Mouse (Mus musculus): ENCODE data around the gene Map3k7cl.

Map3k7cl gene

DNA sequence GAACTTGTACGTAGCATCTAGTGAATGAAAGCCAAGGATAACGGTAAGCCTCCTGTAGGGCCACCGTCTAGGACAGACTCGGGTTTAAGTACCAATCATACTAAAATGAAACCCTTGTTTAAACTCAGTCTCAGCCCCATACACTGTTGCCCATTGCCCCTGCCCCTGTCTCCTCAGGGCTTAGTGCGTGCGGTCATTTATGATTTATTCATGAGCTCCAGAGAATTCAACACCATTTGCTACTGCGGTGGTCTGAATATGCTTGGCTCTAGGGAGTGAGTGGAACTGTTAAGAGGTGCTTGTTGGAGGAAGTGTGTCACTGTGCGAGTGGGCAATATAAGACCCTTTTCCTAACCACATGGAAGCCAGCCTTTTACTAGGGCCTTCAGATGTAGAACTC lies 34.7 kb downstream of the Map3k7cl start:
- no peak for DNase-seq (ENCODE audit: low spot score)

- DNase-seq (ENCODE audit: low spot score), result no peak
These were observed 41.0 kb downstream of the Map3k7cl start for GRCm38 (mm10) chr16:87594145-87594544.

DNA sequence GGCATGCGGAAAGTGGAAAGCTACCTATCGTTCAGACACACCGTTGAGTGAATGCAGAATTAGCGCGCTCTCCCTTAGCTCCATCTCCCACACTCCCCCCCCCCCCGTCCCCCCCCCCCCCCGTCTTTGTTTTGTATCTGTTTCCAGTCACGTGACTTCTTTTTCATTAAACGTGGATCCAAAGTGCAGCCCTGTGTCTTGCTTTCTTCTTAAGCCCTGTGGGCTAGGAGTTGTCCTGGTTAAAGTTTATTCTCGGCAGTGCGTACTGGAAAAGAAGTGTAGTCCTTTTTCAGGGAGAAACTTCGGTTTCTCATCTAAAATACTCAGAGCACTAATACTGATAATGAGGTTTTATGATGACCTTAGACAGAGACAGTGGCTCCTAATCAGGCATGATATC lies 42.0 kb downstream of the Map3k7cl start:
- DNase-seq (ENCODE audit: low spot score), result no peak

DNA sequence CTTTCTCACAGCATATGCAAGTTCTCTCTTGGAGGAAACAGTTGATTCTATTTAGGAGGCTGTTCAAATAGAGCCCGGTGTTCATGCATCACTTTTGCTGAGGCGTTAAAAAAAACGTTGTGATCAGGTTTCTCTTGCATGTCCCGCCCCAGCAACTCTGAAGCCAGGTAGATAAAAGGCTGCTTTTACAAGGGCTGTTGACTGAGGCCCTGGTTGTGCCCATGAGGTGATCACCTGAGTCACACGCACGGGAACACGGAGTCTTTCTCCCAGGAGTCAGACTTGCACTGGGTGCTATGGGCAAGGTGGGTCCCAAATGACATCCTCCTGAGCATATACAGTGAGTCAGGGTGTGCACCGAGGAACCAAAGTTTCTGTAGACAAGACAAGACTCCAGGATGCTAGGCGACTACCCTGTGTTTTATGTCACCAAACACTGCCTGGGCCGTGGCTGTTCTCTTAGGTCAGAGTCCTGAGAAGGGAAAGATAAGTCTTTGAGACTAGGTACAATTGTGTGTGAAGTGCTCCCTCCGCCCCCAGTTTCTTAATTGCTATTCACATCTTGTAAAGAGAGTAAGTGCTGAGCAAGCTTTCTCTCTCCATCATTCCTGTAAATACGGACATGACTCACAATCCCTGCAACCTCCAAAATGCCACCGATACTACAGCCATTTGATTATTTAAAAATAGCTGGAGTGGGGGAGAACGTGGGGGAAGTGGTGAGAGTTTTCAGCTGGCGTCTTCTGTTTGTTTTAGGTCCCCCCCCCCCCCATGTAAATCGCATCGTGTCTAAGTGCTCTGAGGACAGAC lies 49.8 kb downstream of the Map3k7cl start:
- no peak for DNase-seq (ENCODE audit: low spot score)

DNA sequence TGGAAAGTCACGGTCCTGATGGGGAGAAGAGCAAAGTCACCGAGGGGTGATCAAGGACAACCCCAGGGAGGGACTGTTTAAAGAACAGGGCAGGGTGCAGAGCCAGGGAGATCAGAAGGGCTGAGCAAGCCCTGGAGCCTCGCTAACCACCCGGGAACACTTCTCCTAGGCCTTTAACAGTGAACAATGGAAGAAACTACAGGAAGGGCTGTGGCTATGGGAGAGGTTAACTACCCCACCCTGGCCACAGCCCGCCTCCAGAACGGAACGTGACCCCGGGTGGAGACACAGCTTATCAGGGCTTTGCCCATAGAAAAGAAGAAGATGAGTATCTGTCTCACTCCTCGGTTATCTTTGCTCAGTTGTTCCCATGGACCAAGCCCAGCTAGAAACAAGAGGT lies 50.9 kb downstream of the Map3k7cl start:
- DNase-seq (ENCODE audit: low spot score), result no peak

DNA sequence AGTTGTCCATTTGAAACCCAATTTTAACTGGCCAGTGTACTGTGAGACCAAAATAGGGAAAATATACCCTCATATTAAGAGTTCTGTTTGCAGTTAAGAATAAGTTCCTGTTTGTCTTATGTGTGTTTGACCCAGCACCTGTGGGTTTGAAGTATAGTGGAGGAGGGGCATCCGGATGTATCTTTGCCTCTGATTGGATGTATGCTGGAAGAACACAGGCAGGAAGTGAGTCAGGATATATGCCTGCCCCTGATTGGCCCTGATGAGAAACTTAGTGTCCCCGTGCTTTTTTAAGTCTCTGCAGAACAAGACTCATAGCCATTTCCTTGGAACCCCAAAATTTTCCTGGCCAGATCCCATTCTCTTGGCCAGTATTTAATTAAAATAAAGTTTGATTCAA lies 51.8 kb downstream of the Map3k7cl start:
- no peak for DNase-seq (ENCODE audit: low spot score)

GRCm38 (mm10) chr16:87607383-87607782 lies 54.3 kb downstream of the Map3k7cl start:
- no peak for DNase-seq (ENCODE audit: low spot score)

DNA sequence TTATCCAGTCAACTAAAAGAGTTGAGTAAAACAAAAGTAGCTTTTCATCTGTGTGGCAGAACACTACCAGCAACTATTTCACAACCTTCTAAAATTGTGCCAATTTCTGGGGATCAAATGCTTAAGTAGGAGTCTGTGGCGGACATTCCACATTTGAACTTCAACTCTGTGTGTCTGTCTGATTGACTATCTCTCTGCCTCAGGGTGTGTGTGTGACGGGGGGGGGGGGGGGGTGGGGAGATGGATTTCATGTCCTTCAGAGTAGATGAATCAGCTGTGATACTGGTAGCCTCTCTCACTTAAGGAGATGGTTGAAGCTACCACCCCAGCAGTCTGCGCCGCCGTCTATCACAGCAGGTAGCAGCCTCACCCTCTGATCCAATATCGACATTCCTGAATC lies 54.8 kb downstream of the Map3k7cl start:
- DNase-seq (ENCODE audit: low spot score), result no peak

GRCm38 (mm10) chr16:87610142-87610541 lies 57.0 kb downstream of the Map3k7cl start:
- no peak for DNase-seq (ENCODE audit: low spot score)

- no peak for DNase-seq (ENCODE audit: low spot score)
These were observed 57.6 kb downstream of the Map3k7cl start for GRCm38 (mm10) chr16:87610556-87611295.

- DNase-seq (ENCODE audit: low spot score), result peak; percentile 24
These were observed 58.3 kb downstream of the Map3k7cl start for GRCm38 (mm10) chr16:87611420-87611819.

GRCm38 (mm10) chr16:87612218-87612838 lies 59.2 kb downstream of the Map3k7cl start:
- DNase-seq (ENCODE audit: low spot score), result no peak

- DNase-seq (ENCODE audit: low spot score), result no peak
These were observed 64.2 kb downstream of the Map3k7cl start for GRCm38 (mm10) chr16:87617377-87617776.

- DNase-seq (ENCODE audit: low spot score), result no peak
These were observed 68.1 kb downstream of the Map3k7cl start for GRCm38 (mm10) chr16:87621246-87621645.

DNA sequence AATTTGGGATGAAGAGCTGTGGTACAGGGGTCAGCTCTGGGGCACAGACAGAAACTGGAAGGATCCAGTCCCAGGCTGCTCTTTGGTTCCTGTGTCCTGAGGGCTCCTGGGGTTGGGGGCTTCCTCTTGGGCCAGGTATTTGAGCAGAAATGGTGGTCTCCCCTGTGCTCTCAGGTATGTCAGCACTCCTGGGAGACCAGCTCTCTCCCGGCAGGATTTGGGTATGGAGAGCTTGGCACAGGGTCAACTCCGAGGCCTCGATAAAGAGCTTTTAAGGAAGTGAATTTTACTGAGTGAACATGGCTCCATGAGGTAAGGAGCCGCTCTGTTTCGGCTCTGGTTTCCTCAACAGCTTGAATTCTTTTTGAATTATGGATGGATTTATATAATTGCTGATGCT lies 70.8 kb downstream of the Map3k7cl start:
- no peak for DNase-seq (ENCODE audit: low spot score)

DNA sequence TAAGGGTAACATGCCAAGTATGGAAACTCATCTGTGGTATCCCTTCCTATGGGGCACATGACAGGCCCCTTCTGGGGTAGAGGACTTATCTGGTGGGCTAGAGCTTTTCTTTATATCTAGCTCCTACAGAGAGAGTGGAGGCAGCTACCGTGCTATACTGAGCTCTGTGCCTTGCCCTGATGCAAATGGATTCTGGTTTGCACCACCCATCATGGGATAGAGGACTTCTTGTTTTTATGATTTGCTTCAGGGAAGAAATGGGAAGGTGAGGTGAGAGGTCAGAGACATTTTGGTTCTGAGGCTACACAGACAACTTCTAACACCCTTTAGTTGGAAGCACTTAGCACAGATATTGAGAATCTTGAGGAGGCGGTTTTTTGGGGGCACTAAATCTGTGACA lies 71.8 kb downstream of the Map3k7cl start:
- no peak for DNase-seq (ENCODE audit: low spot score)

DNA sequence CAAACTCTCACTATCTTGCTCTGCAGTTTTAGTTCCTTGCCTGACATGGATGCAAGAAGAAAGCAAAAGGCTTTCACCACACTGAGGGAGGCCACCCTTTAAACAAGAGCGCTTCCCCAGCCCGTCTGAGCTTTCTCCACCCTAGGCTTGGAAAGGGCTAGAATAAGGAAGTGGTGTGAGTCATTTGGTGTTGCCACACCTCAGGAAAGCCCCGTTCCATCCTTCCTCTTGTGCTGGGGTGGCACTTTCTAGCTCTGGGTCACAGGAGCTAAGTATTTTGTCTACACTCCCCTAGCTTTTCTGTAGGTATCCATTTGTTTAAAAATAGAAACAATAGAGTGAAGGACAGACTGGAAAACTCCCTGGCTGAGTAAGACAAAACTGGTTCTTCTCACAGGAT lies 72.2 kb downstream of the Map3k7cl start:
- no peak for DNase-seq (ENCODE audit: low spot score)

GRCm38 (mm10) chr16:87625816-87626215 lies 72.7 kb downstream of the Map3k7cl start:
- no peak for DNase-seq (ENCODE audit: low spot score)

GRCm38 (mm10) chr16:87626696-87627095 lies 73.6 kb downstream of the Map3k7cl start:
- no peak for DNase-seq (ENCODE audit: low spot score)

GRCm38 (mm10) chr16:87634709-87635108 lies 81.6 kb downstream of the Map3k7cl start:
- DNase-seq (ENCODE audit: low spot score), result no peak

GRCm38 (mm10) chr16:87635213-87635755 lies 82.2 kb downstream of the Map3k7cl start:
- no peak for DNase-seq (ENCODE audit: low spot score)

GRCm38 (mm10) chr16:87635841-87636240 lies 82.7 kb downstream of the Map3k7cl start:
- DNase-seq (ENCODE audit: low spot score), result no peak

DNA sequence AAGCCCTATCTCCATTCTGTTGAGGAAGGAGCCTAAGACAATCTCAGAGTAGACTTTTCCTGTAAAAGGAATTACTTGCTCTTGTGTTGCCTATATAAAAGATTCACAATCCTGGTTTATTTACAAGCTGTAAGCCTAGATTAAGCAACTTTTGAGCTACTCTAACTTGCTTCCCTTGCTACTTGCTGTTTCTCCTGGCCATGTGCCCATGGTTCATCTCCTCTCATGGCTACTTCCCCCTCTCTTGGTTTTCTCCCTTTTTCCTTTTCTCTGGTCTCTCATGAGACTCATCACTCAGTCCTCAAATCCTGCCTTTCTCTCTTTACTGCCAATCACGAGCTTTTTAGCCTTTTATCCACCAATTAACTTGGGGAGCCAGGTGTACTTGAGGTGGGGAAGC lies 85.0 kb downstream of the Map3k7cl start:
- no peak for DNase-seq (ENCODE audit: low spot score)

Data from ovary, postnatal 36 days (tissue).